Mouse (Mus musculus) adrenal gland, adult 10 weeks (tissue): ENCODE results near the gene Pgm1. TPM values are rescaled to one million over a fixed set of nuclear protein-coding genes. Genes with fewer than 3 reads are reported as not detected.

ENCODE experiments used
- polyA plus RNA-seq: library from polyadenylated mRNA; stranded (reverse); fragments of 350-450 nt; fragmentation: Illumina TruSeq; extraction: RNeasy Lipid Tissue Mini Kit (QIAGEN cat#74804); gene quantifications from one replicate; pipeline ENCODE4 v1.2.3, GENCODE M21; 2014; ENCODE audit warnings: low read depth, low replicate concordance

The Pgm1 gene
- polyA plus RNA-seq = 44.3 TPM

GRCm38 (mm10) chr4:99929149-99929612 is at the start of gene Pgm1:
Gene Pgm1 (plus strand): TSS chr4:99929414.

DNA sequence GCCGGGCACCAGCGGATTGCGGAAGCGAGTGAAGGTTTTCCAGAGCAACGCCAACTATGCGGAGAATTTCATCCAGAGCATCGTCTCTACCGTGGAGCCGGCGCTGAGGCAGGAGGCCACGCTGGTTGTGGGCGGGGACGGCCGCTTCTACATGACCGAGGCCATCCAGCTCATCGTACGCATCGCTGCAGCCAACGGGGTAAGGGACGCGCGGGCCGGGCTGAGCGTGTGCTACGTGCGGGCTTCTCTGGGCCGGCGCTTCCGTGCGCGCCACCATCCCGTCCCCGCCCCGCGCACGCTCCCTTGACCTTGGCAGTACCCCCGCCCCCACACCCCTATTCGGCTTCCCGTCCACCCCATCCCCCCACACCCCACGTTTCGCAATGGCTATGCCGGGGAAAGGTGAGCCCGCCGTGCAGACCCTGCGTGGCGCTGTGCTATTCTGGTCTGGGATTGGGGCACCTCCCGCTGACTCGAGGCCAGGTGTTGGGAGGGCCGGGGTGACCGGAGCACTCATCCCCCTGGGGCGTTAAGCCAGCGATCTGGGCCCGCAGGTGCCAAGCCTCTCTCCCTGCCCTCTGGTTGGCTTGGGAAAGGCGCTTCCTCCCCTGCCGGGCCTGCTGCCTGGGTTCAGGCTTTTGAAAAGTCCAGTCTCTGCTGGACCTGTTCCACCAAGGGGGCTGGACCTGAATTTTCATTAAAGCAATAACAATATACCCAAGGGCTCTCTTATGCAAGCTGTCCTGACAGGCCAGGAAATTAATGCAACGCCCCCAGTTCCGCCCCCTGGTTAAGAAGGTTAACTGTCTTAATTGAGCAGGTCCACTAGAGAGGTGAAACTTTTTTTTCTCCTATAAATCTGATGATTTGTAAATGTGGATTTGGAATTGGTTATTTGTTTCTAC is 651 bp downstream of the Pgm1 start, which contains the start of gene Itgb3bp:
Itgb3bp (minus strand) TSS at position 201 of the 905 bp plus-strand sequence.

Other genes starting within 250 kb of the Pgm1 start
- 18.9 TPM for gene Alg6, start 213.8 kb upstream of the Pgm1 start, polyA plus RNA-seq
- gene Efcab7, start 100.2 kb upstream of the Pgm1 start, polyA plus RNA-seq = 11.7 TPM
- gene Itgb3bp, start 399 bp downstream of the Pgm1 start, polyA plus RNA-seq = 37.1 TPM
- gene Ror1, start 166.4 kb downstream of the Pgm1 start, polyA plus RNA-seq = 8.2 TPM